Mouse (Mus musculus) cerebellum, adult 2 months (tissue): ENCODE results near the gene Pla2g10.

Experiments
- CTCF ChIP-seq: fragments of 200-500 bp; IDR thresholded peaks from 2 replicates; pipeline ENCODE4 v1.5.1; 2011; ENCODE audit warnings: low read depth, mild to moderate bottlenecking, control low read depth, low read length, moderate library complexity, borderline replicate concordance; ENCODE audit not compliant: insufficient read depth
- POLR2A ChIP-seq: fragments of 200-500 bp; IDR thresholded peaks from 2 replicates; pipeline ENCODE4 v1.6.1; 2011; ENCODE audit warnings: low read length, control low read depth, borderline replicate concordance; ENCODE audit not compliant: insufficient read depth

DNA sequence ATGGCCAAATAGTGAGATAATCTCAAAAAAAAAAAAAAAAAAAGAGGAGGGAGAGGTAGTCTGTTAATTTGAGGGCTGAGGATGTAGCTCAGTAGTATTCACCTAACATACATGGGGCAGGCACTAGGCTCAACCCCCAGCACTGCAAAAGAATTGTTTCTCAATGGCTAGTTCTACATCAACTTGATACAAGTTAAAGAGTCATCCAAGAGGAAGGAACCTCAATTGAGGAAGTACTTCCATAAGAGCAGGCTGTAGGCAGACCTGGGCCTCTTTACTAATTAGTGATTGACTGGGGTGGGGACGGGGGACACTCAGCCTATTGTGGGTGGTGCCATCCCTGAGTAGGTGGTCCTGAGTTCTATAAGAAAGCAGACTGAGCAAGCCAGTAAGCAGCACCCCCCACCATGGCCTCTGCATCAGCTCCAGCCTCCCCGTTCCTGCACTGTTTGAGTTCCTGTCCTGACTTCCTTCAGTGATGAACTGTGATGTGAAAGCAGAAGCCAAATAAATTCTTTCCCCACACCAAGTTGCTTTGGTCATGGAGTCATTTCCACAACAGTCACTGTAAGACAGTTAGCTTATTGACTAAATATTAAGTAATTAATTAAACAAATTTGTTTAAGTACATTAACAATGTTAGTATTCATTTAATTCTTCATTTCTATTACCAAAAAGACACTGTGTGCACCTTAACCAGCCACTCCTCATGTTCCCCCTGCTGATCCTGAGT, 13.8 kb downstream of the Pla2g10 start:
- TF ChIP-seq CTCF (no peak), POLR2A (no peak)
